Mouse (Mus musculus): ENCODE measurements at regions not wholly inside any gene's neighbourhood (a gene's known extent, or its start where the extent isn't known, plus 50 kb on each side); places are given as distances from the start of the nearest gene placed in this dataset.

GRCm38 (mm10) chr3:34525730-34526129 is 124.5 kb upstream of the Sox2 start:
- in situ Hi-C loops (cut with MboI, MseI), result no loop called here

GRCm38 (mm10) chr3:34522054-34522684 is 128.0 kb upstream of the Sox2 start:
- in situ Hi-C loops (cut with MboI, MseI), result no loop called here

- in situ Hi-C loops (cut with MboI, MseI), result no loop called here
Observed at GRCm38 (mm10) chr3:34521357-34522053, 128.7 kb upstream of the Sox2 start.

- in situ Hi-C loops (cut with MboI, MseI), result no loop called here
Observed at GRCm38 (mm10) chr3:34512503-34513145, 137.6 kb upstream of the Sox2 start.

- in situ Hi-C loops (cut with MboI, MseI), result no loop called here
Observed at GRCm38 (mm10) chr3:34510723-34511122, 139.5 kb upstream of the Sox2 start.

- in situ Hi-C loops (cut with MboI, MseI), result no loop called here
Observed at GRCm38 (mm10) chr3:34509160-34509559, 141.0 kb upstream of the Sox2 start.

GRCm38 (mm10) chr3:34504573-34504894 is 145.7 kb upstream of the Sox2 start:
- in situ Hi-C loops (cut with MboI, MseI), result no loop called here

- in situ Hi-C loops (cut with MboI, MseI), result no loop called here
Observed at GRCm38 (mm10) chr3:34503874-34504572, 146.2 kb upstream of the Sox2 start.

GRCm38 (mm10) chr3:34496839-34497238 is 153.4 kb upstream of the Sox2 start:
- in situ Hi-C loops (cut with MboI, MseI), result no loop called here

GRCm38 (mm10) chr3:34495615-34496014 is 154.6 kb upstream of the Sox2 start:
- in situ Hi-C loops (cut with MboI, MseI), result no loop called here

- in situ Hi-C loops (cut with MboI, MseI), result no loop called here
Observed at GRCm38 (mm10) chr3:34493921-34494320, 156.3 kb upstream of the Sox2 start.

- in situ Hi-C loops (cut with MboI, MseI), result no loop called here
Observed at GRCm38 (mm10) chr3:34489008-34489407, 161.2 kb upstream of the Sox2 start.

GRCm38 (mm10) chr3:34486441-34487050 is 163.7 kb upstream of the Sox2 start:
- in situ Hi-C loops (cut with MboI, MseI), result no loop called here

GRCm38 (mm10) chr3:34485345-34486223 is 164.6 kb upstream of the Sox2 start:
- in situ Hi-C loops (cut with MboI, MseI), result no loop called here

- in situ Hi-C loops (cut with MboI, MseI), result no loop called here
Observed at GRCm38 (mm10) chr3:34483934-34484333, 166.3 kb upstream of the Sox2 start.

GRCm38 (mm10) chr3:34481821-34482713 is 168.1 kb upstream of the Sox2 start:
- in situ Hi-C loops (cut with MboI, MseI), result no loop called here

- in situ Hi-C loops (cut with MboI, MseI), result no loop called here
Observed at GRCm38 (mm10) chr3:34481314-34481713, 168.9 kb upstream of the Sox2 start.

- in situ Hi-C loops (cut with MboI, MseI), result no loop called here
Observed at GRCm38 (mm10) chr3:34474126-34474525, 176.1 kb upstream of the Sox2 start.

- in situ Hi-C loops (cut with MboI, MseI), result no loop called here
Observed at GRCm38 (mm10) chr3:34470721-34471120, 179.5 kb upstream of the Sox2 start.

- in situ Hi-C loops (cut with MboI, MseI), result no loop called here
Observed at GRCm38 (mm10) chr3:34469946-34470345, 180.3 kb upstream of the Sox2 start.

All from T-helper 1 cell (primary cell).